Mouse (Mus musculus) stomach, embryonic 15.5 days (tissue): ENCODE data around the gene Zdhhc9. TPM values are rescaled to one million over a fixed set of nuclear protein-coding genes. Genes with fewer than 3 reads are reported as not detected.

Experiments used
- polyA plus RNA-seq: library from polyadenylated mRNA; unstranded; fragments of >200 nt; fragmentation: Nextera tagmentation; extraction: Ambion mirVana; gene quantifications from 2 replicates; pipeline ENCODE4 v1.2.1, GENCODE M21; 2015

The Zdhhc9 gene
- polyA plus RNA-seq, 1 experiment from 2014 or later: 7.6 TPM

Other genes starting within 250 kb of the Zdhhc9 start
- gene Apln, start 174.0 kb downstream of the Zdhhc9 start, polyA plus RNA-seq: 6.3 and 8.3 TPM in 2 replicates
- 1.4 and 1.5 TPM in 2 replicates for gene Xpnpep2, start 100.2 kb downstream of the Zdhhc9 start, polyA plus RNA-seq
- 3.7 and 3.8 TPM in 2 replicates for gene Sash3, start 62.4 kb downstream of the Zdhhc9 start, polyA plus RNA-seq
- 15.6 and 18.0 TPM in 2 replicates for gene Utp14a, start 48.0 kb upstream of the Zdhhc9 start, polyA plus RNA-seq
- 5.4 and 6.0 TPM in 2 replicates for gene Bcorl1, start 132.5 kb upstream of the Zdhhc9 start, polyA plus RNA-seq